Mouse (Mus musculus) embryonic fibroblast, embryonic 13.5 days (primary cell): Measurements from ENCODE around the gene Ghr. TPM values are rescaled to one million over a fixed set of nuclear protein-coding genes. Genes with fewer than 3 reads are reported as not detected.

Experiments used
- H3K27ac ChIP-seq: 2 replicates; pipeline ENCODE4 v1.5.1; 2012; ENCODE audit warnings: low read length, control low read depth, inconsistent platforms; ENCODE audit not compliant: insufficient read depth
- H3K4me1 ChIP-seq: 2 replicates; pipeline ENCODE4 v1.6.1; 2011; ENCODE audit warnings: low read length; ENCODE audit not compliant: control insufficient read depth, insufficient read depth
- H3K4me3 ChIP-seq: 2 replicates; pipeline ENCODE4 v1.5.1; 2011; ENCODE audit warnings: mild to moderate bottlenecking, control low read depth, low read length; ENCODE audit not compliant: insufficient read depth
- CTCF ChIP-seq: IDR thresholded peaks from 2 replicates; pipeline ENCODE4 v1.5.1; 2011; ENCODE audit warnings: mild to moderate bottlenecking, control low read depth, low read length, moderate library complexity, borderline replicate concordance; ENCODE audit not compliant: insufficient read depth
- POLR2A ChIP-seq: IDR thresholded peaks from 2 replicates; pipeline ENCODE4 v1.6.1; 2011; ENCODE audit warnings: low read depth, mild to moderate bottlenecking, control low read depth, low read length, moderate library complexity
- polyA plus RNA-seq: library from polyadenylated mRNA; stranded (reverse); fragments of >200 nt; gene quantifications from 2 replicates; pipeline ENCODE4 v1.2.4, GENCODE M21; 2011; ENCODE audit warnings: low read depth; ENCODE audit not compliant: missing spikeins, insufficient read length

Gene Ghr
- polyA plus RNA-seq, 1 experiment, result 118 TPM

GRCm38 (mm10) chr15:3356073-3356766 lies 227.1 kb downstream of the Ghr start:
- H3K4me1 ChIP-seq, result no peaks in the 10 kb centered on the region
- H3K4me3 ChIP-seq, result 0 out of 2 replicates have a peak overlapping the region, but pooled peaks have one; percentile 22
- peak overlapping the region; percentile 51 for H3K27ac ChIP-seq
- TF ChIP-seq CTCF, result no peak
- no peak for TF ChIP-seq POLR2A

- Histone ChIP-seq H3K4me1 (no peaks in the 10 kb centered on the region), H3K27ac (no peak overlapping the region), H3K4me3 (no peak overlapping the region)
- TF ChIP-seq POLR2A (no peak), CTCF (no peak)
Measured at GRCm38 (mm10) chr15:3353696-3354095, 229.6 kb downstream of the Ghr start.

- no peaks in the 10 kb centered on the region for H3K4me1 ChIP-seq
- TF ChIP-seq POLR2A, result no peak
- TF ChIP-seq CTCF, result no peak
- H3K4me3 ChIP-seq, result no peak overlapping the region
- H3K27ac ChIP-seq, result no peak overlapping the region
Measured at GRCm38 (mm10) chr15:3349306-3350064, 233.8 kb downstream of the Ghr start.

- TF ChIP-seq CTCF, result no peak
- TF ChIP-seq POLR2A, result no peak
- Histone ChIP-seq H3K4me3 (no peak overlapping the region), H3K4me1 (no peaks in the 10 kb centered on the region), H3K27ac (no peak overlapping the region)
Measured at GRCm38 (mm10) chr15:3346682-3347081, 236.6 kb downstream of the Ghr start.

GRCm38 (mm10) chr15:3344555-3344954 lies 238.7 kb downstream of the Ghr start:
- no peak overlapping the region for H3K27ac ChIP-seq

GRCm38 (mm10) chr15:3341806-3342582 lies 241.3 kb downstream of the Ghr start:
- Histone ChIP-seq H3K4me3 (no peak overlapping the region), H3K27ac (no peak overlapping the region), H3K4me1 (no peaks in the 10 kb centered on the region)
- no peak for TF ChIP-seq CTCF
- TF ChIP-seq POLR2A, result no peak

More at GRCm38 (mm10) chr15:3344555-3344954, 238.7 kb downstream of the Ghr start:
- H3K4me1 ChIP-seq, result no peaks in the 10 kb centered on the region
- no peak for TF ChIP-seq CTCF
- TF ChIP-seq POLR2A, result no peak
- H3K4me3 ChIP-seq, result no peak overlapping the region

GRCm38 (mm10) chr15:3339847-3340246 lies 243.4 kb downstream of the Ghr start:
- TF ChIP-seq CTCF (no peak), POLR2A (no peak)
- Histone ChIP-seq H3K4me1 (no peaks in the 10 kb centered on the region), H3K27ac (no peak overlapping the region), H3K4me3 (no peak overlapping the region)

- no peak overlapping the region for H3K27ac ChIP-seq
- no peaks in the 10 kb centered on the region for H3K4me1 ChIP-seq
- no peak overlapping the region for H3K4me3 ChIP-seq
- TF ChIP-seq CTCF (no peak), POLR2A (no peak)
Measured at GRCm38 (mm10) chr15:3332517-3332916, 250.8 kb downstream of the Ghr start.

- Histone ChIP-seq H3K4me1 (no peaks in the 10 kb centered on the region), H3K27ac (no peak overlapping the region), H3K4me3 (no peak overlapping the region)
- TF ChIP-seq POLR2A (no peak), CTCF (no peak)
Measured at GRCm38 (mm10) chr15:3331813-3332212, 251.5 kb downstream of the Ghr start.

GRCm38 (mm10) chr15:3330291-3330690 lies 253.0 kb downstream of the Ghr start:
- no peaks in the 10 kb centered on the region for H3K4me1 ChIP-seq
- H3K4me3 ChIP-seq, result no peak overlapping the region
- TF ChIP-seq POLR2A (no peak), CTCF (no peak)
- no peak overlapping the region for H3K27ac ChIP-seq
